Mouse (Mus musculus) liver, postnatal 0 days (tissue): ENCODE measurements around the gene Smpdl3a.

Experiments
- CTCF ChIP-seq: sonication (generic); IDR thresholded peaks from 2 replicates; pipeline ENCODE4 v1.5.1; 2016; ENCODE audit warnings: antibody characterized with exemption, low read depth
- EP300 ChIP-seq: IDR thresholded peaks from 2 replicates; pipeline ENCODE4 v1.6.1; 2016; ENCODE audit warnings: antibody characterized with exemption, low read depth, mild to moderate bottlenecking

DNA sequence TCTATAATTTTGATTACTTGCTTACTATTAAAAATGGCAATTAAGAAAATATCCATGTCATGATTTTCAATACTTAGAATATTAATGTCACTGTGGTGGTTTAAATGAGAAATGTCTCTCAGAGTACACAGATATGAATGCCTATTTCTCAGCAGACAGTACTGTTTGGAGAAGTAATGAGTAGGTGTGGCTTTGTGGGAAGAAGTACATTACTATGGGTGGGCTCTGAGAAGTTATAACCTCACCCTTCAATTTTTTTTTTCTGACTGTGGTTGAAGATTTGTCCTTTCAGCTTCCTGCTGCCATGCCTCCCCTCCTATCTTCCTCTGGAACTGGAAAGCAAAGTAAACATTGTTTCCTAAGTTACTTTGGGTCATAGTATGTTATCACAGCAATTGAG lies 41.8 kb downstream of the Smpdl3a start:
- TF ChIP-seq CTCF (no peak), EP300 (no peak)
